Mouse (Mus musculus) right cerebral cortex, postnatal 10 days (tissue): ENCODE data around the gene Gm5767.
"Not testable (repeated sequence)": the region's sequence is repeated elsewhere in the genome, so short reads cannot be mapped to it uniquely, and the experiment has no call there.

ENCODE experiments used
- DNase-seq, 2 experiments: peaks; one replicate each; pipeline ENCODE4 v3.0.0; 2021; ENCODE audit warnings: low spot score in 2 of 2

Gm5767 gene

GRCm38 (mm10) chr16:8711998-8712397 lies 31.4 kb downstream of the Gm5767 start:
- no peak for DNase-seq

DNA sequence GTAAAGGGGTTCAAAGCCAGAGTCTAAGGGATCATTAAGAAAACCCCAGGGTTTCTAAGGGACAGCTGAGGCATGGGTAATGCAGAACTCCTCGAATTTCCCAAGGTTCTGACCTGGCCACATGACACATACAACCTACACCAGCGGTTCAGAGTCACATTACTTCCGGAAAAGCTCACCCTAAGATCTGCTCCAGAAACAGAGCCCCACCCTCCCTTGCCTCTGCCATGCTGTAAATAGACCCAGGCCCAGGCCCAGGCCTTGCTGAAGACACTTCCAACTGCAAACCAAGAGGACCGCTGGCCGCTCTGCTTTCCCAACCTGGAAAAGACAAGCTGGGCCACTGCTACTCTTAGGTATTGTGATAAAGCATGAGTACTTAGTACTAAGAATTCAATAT lies 34.3 kb downstream of the Gm5767 start:
- no peak for DNase-seq

DNA sequence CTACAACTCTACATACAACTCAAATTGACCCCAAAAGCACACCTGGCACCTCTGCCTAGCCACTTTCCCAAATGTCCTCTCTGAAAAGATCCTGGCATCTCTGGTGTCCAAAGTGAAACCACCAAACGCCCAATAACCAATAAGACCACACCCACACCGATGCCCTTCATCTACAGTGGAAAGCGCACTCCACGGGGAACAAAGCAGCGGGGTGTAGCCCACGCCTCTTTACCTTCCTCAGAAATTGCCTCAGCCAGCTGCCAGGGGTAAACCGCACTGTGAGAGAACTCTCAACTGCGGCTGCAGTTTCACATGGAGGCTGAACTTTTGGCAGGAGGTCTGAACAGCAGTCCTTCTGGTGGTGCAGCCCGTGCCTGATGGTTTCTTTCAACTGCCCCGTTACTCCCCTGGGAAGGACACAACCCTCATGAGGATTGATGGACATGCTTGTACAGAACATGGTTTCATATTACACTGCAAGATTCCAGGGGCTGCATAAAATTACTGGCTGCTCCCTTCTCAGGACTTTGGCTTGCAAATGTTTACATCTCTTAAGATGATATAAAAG lies 35.0 kb downstream of the Gm5767 start:
- no peak for DNase-seq

- DNase-seq = no peak
Measured at GRCm38 (mm10) chr16:8716300-8716699, 35.7 kb downstream of the Gm5767 start.

DNA sequence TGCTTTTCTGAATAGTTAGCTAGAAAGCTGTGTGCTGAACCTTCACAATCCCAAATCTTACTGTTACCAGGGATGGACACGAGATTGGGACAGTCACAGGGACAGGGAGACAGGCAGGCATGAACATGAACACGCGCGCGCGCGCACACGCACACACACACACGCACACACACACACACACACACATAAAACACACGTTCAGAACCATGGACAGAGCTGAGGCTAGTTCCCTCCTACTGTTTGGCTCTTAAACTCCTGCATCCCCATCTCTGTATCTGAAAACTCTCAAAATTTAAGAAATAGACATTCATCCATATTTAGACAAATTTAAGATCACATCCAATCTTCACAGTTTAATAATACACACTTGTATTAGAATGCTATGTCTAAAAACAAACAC lies 37.2 kb downstream of the Gm5767 start:
- no peak for DNase-seq

DNA sequence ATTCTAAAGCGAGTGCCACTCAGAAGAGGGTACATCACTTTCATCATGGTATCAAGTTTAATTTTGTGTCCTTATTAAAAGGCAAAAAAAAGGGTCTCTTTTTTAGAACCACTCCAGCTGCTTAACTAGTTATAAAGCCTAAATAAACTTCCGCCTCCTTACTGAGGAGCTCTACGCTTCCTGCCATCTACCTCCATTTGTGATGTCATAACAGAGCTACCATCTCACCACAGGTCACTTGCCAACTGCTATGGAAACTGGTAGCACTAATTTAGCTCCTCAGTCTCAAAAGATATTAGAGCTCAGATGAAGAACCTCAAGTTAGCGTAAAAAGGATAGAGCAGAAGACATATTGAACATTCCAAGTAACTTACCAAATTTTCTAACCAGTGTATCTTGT lies 39.9 kb downstream of the Gm5767 start:
- DNase-seq = no peak

GRCm38 (mm10) chr16:8724031-8724430 lies 43.5 kb downstream of the Gm5767 start:
- no peak for DNase-seq

GRCm38 (mm10) chr16:8725807-8726206 lies 45.2 kb downstream of the Gm5767 start:
- no peak for DNase-seq

- no peak for DNase-seq
Measured at GRCm38 (mm10) chr16:8728111-8728748, 47.7 kb downstream of the Gm5767 start.

DNA sequence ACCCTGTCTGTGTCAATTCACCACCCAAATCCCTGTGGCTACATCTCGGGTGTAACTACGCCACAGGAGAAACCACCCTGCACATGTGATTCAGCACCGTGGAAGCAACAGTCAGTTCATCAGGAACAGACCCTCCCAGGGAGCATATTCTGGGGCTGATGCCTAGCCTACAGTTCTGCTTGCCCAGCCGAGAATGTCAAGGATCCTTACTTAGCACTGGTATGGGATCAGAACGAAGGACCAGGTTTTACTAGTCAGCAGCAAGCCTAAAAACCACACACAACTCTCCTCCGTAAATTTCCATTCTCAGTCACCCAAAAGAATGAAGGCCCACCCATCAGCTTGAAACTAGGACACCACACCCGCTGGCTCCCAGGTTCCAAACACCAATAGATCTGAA lies 51.1 kb downstream of the Gm5767 start:
- DNase-seq = no peak

DNA sequence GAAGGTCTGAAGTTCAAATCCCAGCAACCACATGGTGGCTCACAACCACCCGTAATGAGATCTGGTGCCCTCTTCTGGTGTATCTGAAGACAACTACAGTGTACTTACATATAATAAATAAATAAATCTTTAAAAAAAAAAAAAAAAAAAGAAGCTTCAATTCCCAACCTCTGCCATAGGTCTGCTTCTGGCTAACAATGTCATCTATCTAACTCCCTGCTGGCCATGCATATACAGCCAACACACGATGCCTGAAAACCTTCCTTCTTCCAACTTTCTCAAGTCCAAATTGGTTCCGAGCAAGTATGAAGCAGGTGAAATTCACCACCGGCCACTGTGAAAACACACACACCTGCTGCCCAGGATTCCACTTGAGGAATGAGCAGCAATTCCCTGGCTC lies 51.9 kb downstream of the Gm5767 start:
- not testable (repeated sequence) for DNase-seq
